Mouse (Mus musculus) C2C12 (cell line): ENCODE measurements at regions not wholly inside any gene's neighbourhood (a gene's known extent, or its start where the extent isn't known, plus 50 kb on each side); places are given as distances from the start of the nearest gene placed in this dataset.

ENCODE experiments used
- CTCF ChIP-seq: IDR thresholded peaks from one replicate; pipeline ENCODE4 v1.5.1; 2011; ENCODE audit not compliant: control insufficient read depth, insufficient read depth, insufficient read length
- MAX ChIP-seq: IDR thresholded peaks from one replicate; pipeline ENCODE4 v1.6.1; 2011; ENCODE audit warnings: mild to moderate bottlenecking, control low read depth
- USF1 ChIP-seq: IDR thresholded peaks from one replicate; pipeline ENCODE4 v1.6.1; 2011; ENCODE audit warnings: low read depth, mild to moderate bottlenecking, control low read depth, moderate library complexity

- TF ChIP-seq CTCF, result no peak
- TF ChIP-seq USF1, result no peak
- TF ChIP-seq MAX, result no peak
These were observed 280.6 kb upstream of the Adamts9 start for GRCm38 (mm10) chr6:93223610-93224550.
